Mouse (Mus musculus) liver, adult 2 months (tissue): ENCODE results near the gene Mybpc2.

Experiments used
- CTCF ChIP-seq: fragments of 200-500 bp; IDR thresholded peaks from 2 replicates; pipeline ENCODE4 v1.5.1; 2011; ENCODE audit warnings: low read depth, low read length, control low read depth
- POLR2A ChIP-seq: fragments of 200-500 bp; IDR thresholded peaks from 2 replicates; pipeline ENCODE4 v1.6.1; 2011; ENCODE audit warnings: low read length, control low read depth; ENCODE audit not compliant: insufficient read depth; ENCODE audit errors: extremely low read depth

DNA sequence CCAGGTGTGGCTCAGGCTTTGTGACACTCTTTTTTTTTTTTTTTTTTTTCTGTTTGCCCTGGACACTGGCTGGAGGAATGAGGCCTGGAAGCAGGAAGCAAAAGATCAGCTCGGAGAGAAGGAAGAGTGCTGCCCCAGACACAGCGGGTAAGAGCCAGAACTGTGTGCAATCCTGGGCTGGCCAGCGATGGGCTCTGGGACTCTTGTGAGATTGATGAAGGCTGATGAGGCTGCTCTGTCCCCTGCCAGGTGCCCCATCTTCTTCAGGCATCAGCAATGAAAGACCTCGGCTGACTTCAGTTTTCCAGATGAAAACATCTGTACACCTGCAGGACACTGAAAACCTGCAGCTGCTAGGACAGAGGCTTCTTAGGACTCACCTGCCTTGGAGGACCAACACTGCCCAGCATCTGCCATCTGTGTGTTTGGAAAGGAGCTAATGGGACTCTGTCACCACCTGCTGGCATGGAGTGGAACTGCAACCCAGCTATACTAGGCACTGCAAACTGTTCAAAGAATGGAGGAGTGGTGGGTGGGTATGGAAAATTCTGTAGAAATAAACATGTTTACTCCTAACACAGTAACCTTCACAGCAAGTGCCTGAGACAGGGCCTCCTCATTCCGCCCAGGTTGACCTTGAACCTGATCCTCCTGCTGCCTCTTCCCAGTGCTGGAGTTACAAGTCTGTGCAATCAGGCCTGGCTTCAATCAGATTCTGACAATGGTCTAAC, 39.5 kb downstream of the Mybpc2 start:
- TF ChIP-seq CTCF, result peak; percentile 95
- TF ChIP-seq POLR2A, result no peak
